Mouse (Mus musculus) bone marrow macrophage, adult 2 months (primary cell): ENCODE results near the gene Fbxo17.

Source experiments
- CTCF ChIP-seq: IDR thresholded peaks from 2 replicates; pipeline ENCODE4 v1.5.1; 2012; ENCODE audit warnings: low read depth, mild to moderate bottlenecking, low read length, moderate library complexity
- POLR2A ChIP-seq: IDR thresholded peaks from 2 replicates; pipeline ENCODE4 v1.6.1; 2012; ENCODE audit warnings: mild to moderate bottlenecking, low read depth, low read length, borderline replicate concordance

GRCm38 (mm10) chr7:28780067-28780658 lies 63.6 kb downstream of the Fbxo17 start:
- no peak for TF ChIP-seq POLR2A
- TF ChIP-seq CTCF: peak; percentile 60
